Comparison of ENCODE assay signal across 16 mouse cellular contexts in genomic region chr7:56191661-56192060, GRCm38 (mm10). TPM values are rescaled to one million over a fixed set of nuclear protein-coding genes. Genes with fewer than 3 reads are reported as not detected.
"Had no signal": no experiment of that assay in that cellular context is flagged by ENCODE, and none has a peak within 500 bp of the region (broad histone marks: within the 10 kb centered on the region; RNA-seq: fewer than 3 reads in every experiment).

No protein-coding gene starts in this region.

- DNase-seq: gastrocnemius, postnatal 14 days; gastrocnemius, postnatal 36 days; heart, adult 11 months; heart, adult 2 months; heart, postnatal 10 days; heart, postnatal 4 days; kidney, adult 18-20 months; kidney, adult 8-10 months; kidney, postnatal 10 days; kidney, postnatal 25 days; kidney, postnatal 4 days; liver; liver, embryonic 13.5 days; liver, postnatal 0 days had no signal

RNA-seq across cellular contexts. Expression of gene Oca2, which starts 47.9 kb away (rescaled TPM):
- total RNA-seq: gastrocnemius, adult 8-10 months; gastrocnemius, postnatal 14 days; gastrocnemius, postnatal 36 days; heart, adult 2 months; heart, postnatal 25 days; heart, postnatal 4 days had no signal
